Mouse (Mus musculus): ENCODE results near the gene Rac2. TPM values are rescaled to one million over a fixed set of nuclear protein-coding genes. Genes with fewer than 3 reads are reported as not detected.

Gene Rac2
- polyA plus RNA-seq, 1 experiment from 2014 or later = 123 TPM

GRCm38 (mm10) chr15:78531901-78532469, 40.6 kb downstream of the Rac2 start:
- under 1% methylated on average over 25 of the region's 25 CpGs for WGBS (ENCODE audit: insufficient replicate concordance)
- H3K9me3 ChIP-seq (replicated peaks) = no peaks in the 10 kb centered on the region
- no peaks in the 10 kb centered on the region for H3K36me3 ChIP-seq (replicated peaks)
- H3K9ac ChIP-seq = peak overlapping the region; percentile 35; the same call in 1 of the 2 replicates
- peak overlapping the region; percentile 76 for H3K27ac ChIP-seq (replicated peaks)
- ATAC-seq (ENCODE audit: insufficient read depth) = peak; percentile 70
- peak overlapping the region; percentile 32 for H3K4me3 ChIP-seq (replicated peaks)
- H3K27me3 ChIP-seq = no peaks in the 10 kb centered on the region; the same call in 1 of the 2 replicates
- H3K4me1 ChIP-seq (replicated peaks) = peaks cover 34% of the 10 kb centered on the region
- peak overlapping the region; percentile 56 for H3K4me2 ChIP-seq

GRCm38 (mm10) chr15:78531451-78531720, 41.2 kb downstream of the Rac2 start:
- WGBS (ENCODE audit: insufficient replicate concordance) = 61% methylated on average over 4 of the region's 4 CpGs
- H3K4me1 ChIP-seq (replicated peaks) = peaks cover 34% of the 10 kb centered on the region
- peak overlapping the region; percentile 76 for H3K27ac ChIP-seq (replicated peaks)
- peak overlapping the region; percentile 56 for H3K4me2 ChIP-seq
- H3K4me3 ChIP-seq (replicated peaks) = no peak overlapping the region
- ATAC-seq (ENCODE audit: insufficient read depth) = no peak
- H3K9ac ChIP-seq = peak overlapping the region; percentile 35; the same call in 1 of the 2 replicates
- H3K27me3 ChIP-seq = no peaks in the 10 kb centered on the region; the same call in 1 of the 2 replicates
- H3K36me3 ChIP-seq (replicated peaks) = no peaks in the 10 kb centered on the region
- H3K9me3 ChIP-seq (replicated peaks) = no peaks in the 10 kb centered on the region

- ATAC-seq (ENCODE audit: insufficient read depth) = no peak
- WGBS (ENCODE audit: insufficient replicate concordance) = 62% methylated on average over 17 of the region's 17 CpGs
These were observed 41.7 kb downstream of the Rac2 start, which contains the start of gene C1qtnf6 for GRCm38 (mm10) chr15:78530671-78531450. Gene C1qtnf6 (minus strand): TSS chr15:78531416.

GRCm38 (mm10) chr15:78530141-78530540, 42.4 kb downstream of the Rac2 start:
- Histone ChIP-seq H3K36me3 (replicated peaks) (no peaks in the 10 kb centered on the region), H3K4me2 (no peak overlapping the region), H3K9me3 (replicated peaks) (no peaks in the 10 kb centered on the region), H3K4me3 (replicated peaks) (no peak overlapping the region), H3K27me3 (no peaks in the 10 kb centered on the region; the same call in 1 of the 2 replicates), H3K27ac (replicated peaks) (no peak overlapping the region), H3K9ac (no peak overlapping the region), H3K4me1 (replicated peaks) (peaks cover 34% of the 10 kb centered on the region)
- no peak for ATAC-seq (ENCODE audit: insufficient read depth)
- 41% methylated on average over 3 of the region's 3 CpGs for WGBS (ENCODE audit: insufficient replicate concordance)

More at GRCm38 (mm10) chr15:78530671-78531450, 41.7 kb downstream of the Rac2 start, which contains the start of gene C1qtnf6:
- no peaks in the 10 kb centered on the region for H3K36me3 ChIP-seq (replicated peaks)
- H3K27me3 ChIP-seq = no peaks in the 10 kb centered on the region; the same call in 1 of the 2 replicates
- peak within 1 kb of the TSS; percentile 76 for H3K27ac ChIP-seq (replicated peaks)
- H3K4me3 ChIP-seq (replicated peaks) = peak within 1 kb of the TSS; percentile 32
- peak within 1 kb of the TSS; percentile 56 for H3K4me2 ChIP-seq
- H3K4me1 ChIP-seq (replicated peaks) = peaks cover 34% of the 10 kb centered on the region
- peak within 1 kb of the TSS; percentile 35; the same call in 1 of the 2 replicates for H3K9ac ChIP-seq
- H3K9me3 ChIP-seq (replicated peaks) = no peaks in the 10 kb centered on the region

GRCm38 (mm10) chr15:78529428-78529990, 43.1 kb downstream of the Rac2 start:
- Histone ChIP-seq H3K36me3 (replicated peaks) (no peaks in the 10 kb centered on the region), H3K4me2 (peak overlapping the region; percentile 56), H3K9ac (no peak overlapping the region), H3K27ac (replicated peaks) (peak overlapping the region; percentile 41; the same call in 1 of the 2 replicates), H3K27me3 (no peaks in the 10 kb centered on the region; the same call in 1 of the 2 replicates), H3K4me3 (replicated peaks) (peak overlapping the region; percentile 42), H3K4me1 (replicated peaks) (peaks cover 34% of the 10 kb centered on the region), H3K9me3 (replicated peaks) (no peaks in the 10 kb centered on the region)
- 23% methylated on average over 15 of the region's 15 CpGs for WGBS (ENCODE audit: insufficient replicate concordance)
- no peak for ATAC-seq (ENCODE audit: insufficient read depth)

GRCm38 (mm10) chr15:78528726-78529411, 43.7 kb downstream of the Rac2 start:
- no peaks in the 10 kb centered on the region for H3K36me3 ChIP-seq (replicated peaks)
- no peak overlapping the region for H3K9ac ChIP-seq
- peaks cover 34% of the 10 kb centered on the region for H3K4me1 ChIP-seq (replicated peaks)
- H3K9me3 ChIP-seq (replicated peaks) = no peaks in the 10 kb centered on the region
- no peak for ATAC-seq (ENCODE audit: insufficient read depth)
- no peaks in the 10 kb centered on the region; the same call in 1 of the 2 replicates for H3K27me3 ChIP-seq
- H3K4me2 ChIP-seq = peak overlapping the region; percentile 56
- peak overlapping the region; percentile 41; the same call in 1 of the 2 replicates for H3K27ac ChIP-seq (replicated peaks)
- peak overlapping the region; percentile 42 for H3K4me3 ChIP-seq (replicated peaks)
- WGBS (ENCODE audit: insufficient replicate concordance) = 22% methylated on average over 11 of the region's 11 CpGs

GRCm38 (mm10) chr15:78527973-78528372, 44.6 kb downstream of the Rac2 start:
- H3K9ac ChIP-seq = no peak overlapping the region
- no peaks in the 10 kb centered on the region for H3K9me3 ChIP-seq (replicated peaks)
- 43% methylated on average over 7 of the region's 7 CpGs for WGBS (ENCODE audit: insufficient replicate concordance)
- no peak overlapping the region for H3K27ac ChIP-seq (replicated peaks)
- ATAC-seq (ENCODE audit: insufficient read depth) = no peak
- H3K27me3 ChIP-seq = no peaks in the 10 kb centered on the region; the same call in 1 of the 2 replicates
- H3K4me3 ChIP-seq (replicated peaks) = no peak overlapping the region
- H3K4me1 ChIP-seq (replicated peaks) = peaks cover 33% of the 10 kb centered on the region
- H3K4me2 ChIP-seq = no peak overlapping the region
- H3K36me3 ChIP-seq (replicated peaks) = no peaks in the 10 kb centered on the region

- Histone ChIP-seq H3K4me1 (replicated peaks) (peaks cover 7% of the 10 kb centered on the region; the same call in 1 of the 2 replicates), H3K27ac (replicated peaks) (no peak overlapping the region), H3K27me3 (no peaks in the 10 kb centered on the region), H3K9me3 (replicated peaks) (no peaks in the 10 kb centered on the region), H3K4me2 (no peak overlapping the region), H3K9ac (no peak overlapping the region), H3K36me3 (replicated peaks) (no peaks in the 10 kb centered on the region), H3K4me3 (replicated peaks) (no peak overlapping the region)
- WGBS (ENCODE audit: insufficient replicate concordance) = 87% methylated on average over 5 of the region's 5 CpGs
- no peak for ATAC-seq (ENCODE audit: insufficient read depth)
These were observed 48.4 kb downstream of the Rac2 start for GRCm38 (mm10) chr15:78524163-78524562.

- Histone ChIP-seq H3K27ac (replicated peaks) (no peak overlapping the region), H3K4me3 (replicated peaks) (no peak overlapping the region), H3K27me3 (no peaks in the 10 kb centered on the region), H3K36me3 (replicated peaks) (no peaks in the 10 kb centered on the region), H3K4me1 (replicated peaks) (no peaks in the 10 kb centered on the region; the same call in 1 of the 2 replicates), H3K9me3 (replicated peaks) (no peaks in the 10 kb centered on the region), H3K4me2 (no peak overlapping the region), H3K9ac (no peak overlapping the region)
- no peak for ATAC-seq (ENCODE audit: insufficient read depth)
- 41% methylated on average over 6 of the region's 6 CpGs for WGBS (ENCODE audit: insufficient replicate concordance)
These were observed 50.7 kb downstream of the Rac2 start for GRCm38 (mm10) chr15:78521892-78522291.

GRCm38 (mm10) chr15:78521331-78521730, 51.3 kb downstream of the Rac2 start:
- H3K4me3 ChIP-seq (replicated peaks) = no peak overlapping the region
- 59% methylated on average over 8 of the region's 8 CpGs for whole genome bisulfite sequencing (ENCODE audit: insufficient replicate concordance)
- no peaks in the 10 kb centered on the region for H3K36me3 ChIP-seq (replicated peaks)
- H3K9ac ChIP-seq = no peak overlapping the region
- no peaks in the 10 kb centered on the region for H3K9me3 ChIP-seq (replicated peaks)
- H3K27ac ChIP-seq (replicated peaks) = no peak overlapping the region
- H3K4me2 ChIP-seq = no peak overlapping the region
- ATAC-seq (ENCODE audit: insufficient read depth) = no peak
- H3K27me3 ChIP-seq = no peaks in the 10 kb centered on the region
- no peaks in the 10 kb centered on the region; the same call in 1 of the 2 replicates for H3K4me1 ChIP-seq (replicated peaks)
